Mouse (Mus musculus) CH12.LX (cell line): ENCODE results near the gene Efna1. TPM values are rescaled to one million over a fixed set of nuclear protein-coding genes. Genes with fewer than 3 reads are reported as not detected.

Source experiments
- DNase-seq: peaks from one replicate; pipeline ENCODE4 v3.0.0-alpha.2; 2013; ENCODE audit errors: extremely low read depth
- H3K27ac ChIP-seq: 2 replicates; pipeline ENCODE4 v1.5.1; 2012; ENCODE audit warnings: low read depth, mild to moderate bottlenecking, control low read depth, moderate library complexity; ENCODE audit not compliant: insufficient read depth
- H3K27me3 ChIP-seq: replicated peaks from 2 replicates; pipeline ENCODE3; 2012; ENCODE audit warnings: inconsistent platforms
- H3K36me3 ChIP-seq, 2 experiments: replicated peaks in 1 of 2; 2 replicates each; pipeline versions ENCODE3 to v1.6.1; 2012; ENCODE audit warnings: inconsistent platforms in 1 of 2, low read length in 1 of 2, mild to moderate bottlenecking in 1 of 2, mixed read lengths in 1 of 2, moderate library complexity in 1 of 2; ENCODE audit not compliant: control insufficient read depth in 1 of 2, insufficient read depth in 1 of 2
- H3K4me1 ChIP-seq, 2 experiments: 2 replicates each; pipeline ENCODE4 v1.6.1; 2012; ENCODE audit warnings: inconsistent platforms in 1 of 2, moderate library complexity in 1 of 2; ENCODE audit not compliant: insufficient read depth in 2 of 2, control insufficient read depth in 1 of 2
- H3K4me2 ChIP-seq: 2 replicates; pipeline ENCODE4 v1.6.1; 2012; ENCODE audit warnings: low read depth, mild to moderate bottlenecking, control low read depth; ENCODE audit not compliant: poor library complexity, insufficient read depth, severe bottlenecking
- H3K4me3 ChIP-seq, 3 experiments: fragments of 150-350 bp in 1 of 3; sonication (generic) in 1 of 3; replicated peaks in 1 of 3; 2 replicates each; pipeline versions ENCODE3 to v1.5.1; 2011 to 2012; ENCODE audit warnings: low read depth in 2 of 3, low read length in 2 of 3, mild to moderate bottlenecking in 2 of 3, moderate library complexity in 2 of 3, control low read depth in 1 of 3, improper control_type of control experiment in 1 of 3, inconsistent platforms in 1 of 3, mixed read lengths in 1 of 3; ENCODE audit not compliant: poor library complexity in 1 of 3
- H3K79me2 ChIP-seq: replicated peaks from 2 replicates; pipeline ENCODE4 v1.6.1; 2012; ENCODE audit warnings: mild to moderate bottlenecking, moderate library complexity; ENCODE audit not compliant: control insufficient read depth, poor library complexity, insufficient read depth, severe bottlenecking; ENCODE audit errors: extremely low read depth
- H3K9ac ChIP-seq: 2 replicates; pipeline ENCODE4 v1.6.1; 2012; ENCODE audit warnings: low read depth, mild to moderate bottlenecking, control low read depth, moderate library complexity; ENCODE audit not compliant: insufficient read depth
- H3K9me3 ChIP-seq: replicated peaks from 2 replicates; pipeline ENCODE3; 2012; ENCODE audit warnings: low read length, inconsistent platforms, mixed read lengths
- BHLHE40 ChIP-seq: IDR thresholded peaks from 2 replicates; pipeline ENCODE4 v1.6.1; 2011; ENCODE audit warnings: mild to moderate bottlenecking, low read depth, low read length, improper control_type of control experiment
- E2F4 ChIP-seq: IDR thresholded peaks from 2 replicates; pipeline ENCODE4 v1.6.1; 2011; ENCODE audit warnings: low read depth, low read length, improper control_type of control experiment; ENCODE audit not compliant: insufficient replicate concordance
- EP300 ChIP-seq: IDR thresholded peaks from 2 replicates; pipeline ENCODE4 v1.6.1; 2011; ENCODE audit warnings: low read length, improper control_type of control experiment
- ETS1 ChIP-seq: conservative IDR thresholded peaks from 2 replicates; pipeline ENCODE4 v1.6.1; 2012; ENCODE audit warnings: low read depth, mild to moderate bottlenecking, inconsistent platforms, low read length, improper control_type of control experiment, moderate library complexity
- GABPA ChIP-seq: IDR thresholded peaks from 2 replicates; pipeline ENCODE4 v1.6.1; 2012; ENCODE audit warnings: low read depth, low read length, improper control_type of control experiment, inconsistent platforms; ENCODE audit not compliant: insufficient replicate concordance
- HCFC1 ChIP-seq: IDR thresholded peaks from 2 replicates; pipeline ENCODE4 v1.6.1; 2012; ENCODE audit warnings: low read depth, mild to moderate bottlenecking, inconsistent platforms, low read length, improper control_type of control experiment
- IRF4 ChIP-seq: IDR thresholded peaks from 2 replicates; pipeline ENCODE4 v1.6.1; 2014; ENCODE audit warnings: low read depth, mild to moderate bottlenecking, inconsistent platforms, low read length, improper control_type of control experiment
- JUN ChIP-seq: IDR thresholded peaks from 2 replicates; pipeline ENCODE4 v1.6.1; 2011; ENCODE audit warnings: low read depth, mild to moderate bottlenecking, low read length, improper control_type of control experiment, moderate library complexity; ENCODE audit not compliant: insufficient read depth
- JUND ChIP-seq: conservative IDR thresholded peaks from 2 replicates; pipeline ENCODE4 v1.6.1; 2011; ENCODE audit warnings: low read depth, low read length, improper control_type of control experiment
- KAT2A ChIP-seq: IDR thresholded peaks from 2 replicates; pipeline ENCODE4 v1.6.1; 2012; ENCODE audit warnings: low read length, improper control_type of control experiment, inconsistent platforms; ENCODE audit not compliant: insufficient replicate concordance
- MAX ChIP-seq: IDR thresholded peaks from 2 replicates; pipeline ENCODE4 v1.6.1; 2011; ENCODE audit warnings: low read length, improper control_type of control experiment
- MAZ ChIP-seq: IDR thresholded peaks from 2 replicates; pipeline ENCODE4 v1.6.1; 2012; ENCODE audit warnings: low read depth, mild to moderate bottlenecking, inconsistent platforms, low read length, improper control_type of control experiment, moderate library complexity
- MXI1 ChIP-seq: IDR thresholded peaks from 2 replicates; pipeline ENCODE4 v1.6.1; 2011; ENCODE audit warnings: mild to moderate bottlenecking, low read depth, low read length, improper control_type of control experiment
- MYC ChIP-seq: IDR thresholded peaks from 2 replicates; pipeline ENCODE4 v1.6.1; 2011; ENCODE audit warnings: low read depth, mild to moderate bottlenecking, improper control_type of control experiment, low read length
- NRF1 ChIP-seq: IDR thresholded peaks from 2 replicates; pipeline ENCODE4 v1.6.1; 2014; ENCODE audit warnings: low read depth, mild to moderate bottlenecking, inconsistent platforms, low read length, improper control_type of control experiment, moderate library complexity
- PAX5 ChIP-seq: IDR thresholded peaks from 2 replicates; pipeline ENCODE4 v1.6.1; 2012; ENCODE audit warnings: low read length, inconsistent platforms, mixed read lengths
- POLR2A ChIP-seq: IDR thresholded peaks from 2 replicates; pipeline ENCODE4 v1.6.1; 2011; ENCODE audit warnings: low read depth, mild to moderate bottlenecking, improper control_type of control experiment, low read length
- POLR2AphosphoS2 ChIP-seq: IDR thresholded peaks from 2 replicates; pipeline ENCODE4 v1.6.1; 2011; ENCODE audit warnings: low read depth, low read length, improper control_type of control experiment
- RAD21 ChIP-seq: IDR thresholded peaks from 2 replicates; pipeline ENCODE4 v1.6.1; 2011; ENCODE audit warnings: low read depth, mild to moderate bottlenecking, low read length, improper control_type of control experiment, moderate library complexity
- SMC3 ChIP-seq: IDR thresholded peaks from 2 replicates; pipeline ENCODE4 v1.6.1; 2011; ENCODE audit warnings: low read depth, low read length, improper control_type of control experiment
- TBP ChIP-seq: conservative IDR thresholded peaks from 2 replicates; pipeline ENCODE4 v1.6.1; 2011; ENCODE audit warnings: low read depth, low read length, improper control_type of control experiment
- TCF12 ChIP-seq: IDR thresholded peaks from 2 replicates; pipeline ENCODE4 v1.6.1; 2014; ENCODE audit warnings: low read depth, mild to moderate bottlenecking, inconsistent platforms, low read length, improper control_type of control experiment
- UBTF ChIP-seq: IDR thresholded peaks from 2 replicates; pipeline ENCODE4 v1.6.1; 2012; ENCODE audit warnings: low read depth, mild to moderate bottlenecking, inconsistent platforms, low read length, improper control_type of control experiment, moderate library complexity
- ZC3H11A ChIP-seq: IDR thresholded peaks from 2 replicates; pipeline ENCODE4 v1.6.1; 2012; ENCODE audit warnings: low read depth, mild to moderate bottlenecking, inconsistent platforms, low read length, improper control_type of control experiment
- ZKSCAN1 ChIP-seq: IDR thresholded peaks from 2 replicates; pipeline ENCODE4 v1.6.1; 2012; ENCODE audit warnings: low read depth, inconsistent platforms, low read length, improper control_type of control experiment, borderline replicate concordance
- ZNF384 ChIP-seq: IDR thresholded peaks from 2 replicates; pipeline ENCODE4 v1.6.1; 2012; ENCODE audit warnings: low read depth, low read length, improper control_type of control experiment, inconsistent platforms
- dilution Hi-C: fragments of 300-500 bp; cut with MboI; formaldehyde crosslinking; loops from 2 replicates; pipeline ENCODE4 v1.14.3; 2020; ENCODE audit warnings: low sequenced_read_pairs; ENCODE audit not compliant: extremely low pct_unique_long_range_greater_than_20kb, extremely low pct_ligation_motif_present
- in situ Hi-C: fragments of 300-500 bp; cut with MboI; formaldehyde crosslinking; loops from 3 replicates; pipeline ENCODE4 v1.14.3; 2019; ENCODE audit warnings: low sequenced_read_pairs, low pct_ligation_motif_present, low pct_unique_long_range_greater_than_20kb, mixed read lengths
- polyA plus RNA-seq: library from polyadenylated mRNA; unstranded; fragments of >175 nt; gene quantifications from 2 replicates; pipeline ENCODE4 v1.2.1, GENCODE M21; 2012; ENCODE audit warnings: low read depth; ENCODE audit not compliant: insufficient read length
- total RNA-seq, 2 experiments: library from RNA; depleted of rRNA; stranded (reverse); fragments of 300-350 nt in 1 of 2; fragments of >200 nt in 1 of 2; gene quantifications; 2 replicates each; pipeline ENCODE4 v1.2.3; 2012 to 2014

Gene Efna1
- total and polyA plus RNA-seq, 3 experiments, result 0.70 to 0.93 (median 0.71) TPM

GRCm38 (mm10) chr3:89231345-89231744 is 49.6 kb downstream of the Efna1 start:
- dilution Hi-C loops, result no loop called here
- in situ Hi-C loops, result no loop called here
- H3K4me3 ChIP-seq, result no peak overlapping the region

GRCm38 (mm10) chr3:89230561-89230960 is 50.4 kb downstream of the Efna1 start:
- in situ Hi-C loops, result no loop called here
- Histone ChIP-seq H3K9ac (no peak overlapping the region), H3K4me2 (no peak overlapping the region), H3K27me3 (no peaks in the 10 kb centered on the region), H3K9me3 (no peaks in the 10 kb centered on the region), H3K4me1 (peaks cover 20 to 52% of the 10 kb centered on the region in 2 experiments), H3K4me3 (no peak overlapping the region), H3K27ac (no peak overlapping the region), H3K79me2 (no peaks in the 10 kb centered on the region), H3K36me3 (peaks cover 8 to 15% of the 10 kb centered on the region in 2 experiments)
- no peak for DNase-seq
- TF ChIP-seq ZKSCAN1 (no peak), JUND (no peak), KAT2A (no peak), MAZ (no peak), RAD21 (no peak), MYC (no peak), ZC3H11A (no peak), GABPA (no peak), PAX5 (no peak), NRF1 (no peak), HCFC1 (no peak), TBP (no peak)
- dilution Hi-C loops, result no loop called here

More at GRCm38 (mm10) chr3:89231345-89231744, 49.6 kb downstream of the Efna1 start:
- Histone ChIP-seq H3K27ac (no peak overlapping the region), H3K36me3 (peaks cover 12 to 21% of the 10 kb centered on the region in 2 experiments), H3K4me1 (peaks cover 20 to 52% of the 10 kb centered on the region in 2 experiments), H3K9ac (no peak overlapping the region), H3K4me2 (no peak overlapping the region), H3K9me3 (no peaks in the 10 kb centered on the region), H3K27me3 (no peaks in the 10 kb centered on the region), H3K79me2 (no peaks in the 10 kb centered on the region)
- TF ChIP-seq MAZ (no peak), UBTF (no peak), ZC3H11A (no peak), PAX5 (no peak), RAD21 (no peak), MXI1 (no peak), JUND (no peak), JUN (no peak), SMC3 (no peak), EP300 (no peak; the same call in 1 of the 2 replicates), IRF4 (0 out of 2 replicates have a peak, but pooled peaks have one; percentile 12), BHLHE40 (peak; percentile 88), TCF12 (0 out of 2 replicates have a peak, but pooled peaks have one; percentile 19), KAT2A (no peak), ETS1 (peak; percentile 25), ZNF384 (no peak), TBP (no peak), ZKSCAN1 (no peak), E2F4 (no peak), POLR2AphosphoS2 (no peak), NRF1 (no peak), POLR2A (no peak), MAX (no peak)
- DNase-seq, result peak; percentile 33
